Comparison of ENCODE assay signal across 8 mouse cellular contexts in genomic region chr6:88499481-88500404, GRCm38 (mm10). TPM values are rescaled to one million over a fixed set of nuclear protein-coding genes. Genes with fewer than 3 reads are reported as not detected.
A peak's percentile ranks its signal among the peaks of the same experiment; 100 is the strongest.
DNase-seq lines count a peak whose midpoint lies in the region; ATAC-seq and TF ChIP-seq lines count a peak whose summit lies in the region.

No protein-coding gene starts in this region.

- no peaks in the 10 kb centered on the region for H3K27me3 ChIP-seq in heart, embryonic 13.5 days (replicated peaks)
- H3K27me3 ChIP-seq in lung, embryonic 14.5 days (ENCODE audit: insufficient read depth, low read length) = no peaks in the 10 kb centered on the region

- H3K9me3 ChIP-seq in heart, embryonic 13.5 days = no peaks in the 10 kb centered on the region
- no peaks in the 10 kb centered on the region for H3K9me3 ChIP-seq in lung, embryonic 14.5 days (ENCODE audit: low read depth, low read length)

- WGBS in heart, embryonic 13.5 days = 3% methylated on average over 76 of the region's 76 CpGs
- WGBS in lung, embryonic 14.5 days = 2% methylated on average over 76 of the region's 76 CpGs

- peak overlapping the region; percentile 97 for H3K4me2 ChIP-seq in heart, embryonic 13.5 days
- H3K4me2 ChIP-seq in lung, embryonic 14.5 days = peak overlapping the region; percentile 94

- no peak overlapping the region for H3K27ac ChIP-seq in heart, embryonic 13.5 days (replicated peaks)
- no peak overlapping the region for H3K27ac ChIP-seq in lung, embryonic 14.5 days (ENCODE audit: low read depth)

- peak overlapping the region; percentile 79 for H3K9ac ChIP-seq in heart, embryonic 13.5 days
- peak overlapping the region; percentile 56 for H3K9ac ChIP-seq in lung, embryonic 14.5 days

- H3K4me1 ChIP-seq in heart, embryonic 13.5 days = peaks cover 46% of the 10 kb centered on the region
- H3K4me1 ChIP-seq in lung, embryonic 14.5 days (ENCODE audit: insufficient read depth) = 0 out of 2 replicates have a peak, but pooled peaks cover 4% of the 10 kb centered on the region

- ATAC-seq in CD4-positive, CD25-positive, alpha-beta regulatory T cell, adult 4 months = peak; percentile 39
- no peak for ATAC-seq in heart, embryonic 13.5 days (ENCODE audit: extremely low read depth, insufficient number of reproducible peaks, low FRiP score, low TSS enrichment)
- peak; percentile 50 for ATAC-seq in lung, embryonic 14.5 days (ENCODE audit: insufficient read depth)

- peak; percentile 73 for DNase-seq in adrenal gland, postnatal 14 days
- DNase-seq in embryo, embryonic 9.5 days (ENCODE audit: extremely low spot score) = peak; percentile 78
- peak; percentile 83 to 84 for DNase-seq in kidney, postnatal 4 days
- DNase-seq in lung, embryonic 14.5 days = peak; percentile 80
- DNase-seq in ovary, postnatal 14 days (ENCODE audit: low spot score) = peak; percentile 49
- DNase-seq in thymus, postnatal 4 days = peak; percentile 83

- peaks cover 56% of the 10 kb centered on the region for H3K36me3 ChIP-seq in heart, embryonic 13.5 days
- peaks cover 56% of the 10 kb centered on the region for H3K36me3 ChIP-seq in lung, embryonic 14.5 days (ENCODE audit: insufficient read depth)

- TF ChIP-seq CTCF in lung, embryonic 14.5 days (IDR thresholded peaks at IDR 0.05; ENCODE audit: low read depth) = peak; percentile 82

- peak overlapping the region; percentile 62 for H3K4me3 ChIP-seq in heart, embryonic 13.5 days
- peak overlapping the region; percentile 50 for H3K4me3 ChIP-seq in lung, embryonic 14.5 days (ENCODE audit: low read depth, low read length)

RNA-seq across cellular contexts. Expression of gene Sec61a1, which starts 19.0 kb away (rescaled TPM):
- polyA plus RNA-seq in CD4-positive, CD25-positive, alpha-beta regulatory T cell, adult 4 months (2017; shearing (Covaris generic)) = 100 to 1,000 TPM; 183 to 268 TPM
- 157 and 179 TPM in 2 replicates for total RNA-seq in adrenal gland, postnatal 14 days (2021)
- 176 and 177 TPM in 2 replicates for polyA plus RNA-seq in heart, embryonic 13.5 days (2015; fragmentation: Nextera tagmentation; extraction: Ambion mirVana)
- polyA plus RNA-seq in lung, embryonic 14.5 days (2014; fragmentation: Nextera tagmentation; extraction: Ambion mirVana) = 241 and 249 TPM in 2 replicates

RNA-seq across cellular contexts. Expression of gene Ruvbl1, which starts 34.5 kb away (rescaled TPM):
- polyA plus RNA-seq in CD4-positive, CD25-positive, alpha-beta regulatory T cell, adult 4 months (2017; shearing (Covaris generic)) = 10 to 100 TPM; 62.1 to 85.0 TPM
- total RNA-seq in adrenal gland, postnatal 14 days (2021) = 34.6 and 35.3 TPM in 2 replicates
- 79.5 and 86.1 TPM in 2 replicates for polyA plus RNA-seq in heart, embryonic 13.5 days (2015; fragmentation: Nextera tagmentation; extraction: Ambion mirVana)
- polyA plus RNA-seq in lung, embryonic 14.5 days (2014; fragmentation: Nextera tagmentation; extraction: Ambion mirVana) = 153 and 163 TPM in 2 replicates

RNA-seq across cellular contexts. Expression of gene Eefsec, which starts 53.4 kb away (rescaled TPM):
- polyA plus RNA-seq in CD4-positive, CD25-positive, alpha-beta regulatory T cell, adult 4 months (2017; shearing (Covaris generic)) = 10 to 100 TPM; 30.4 to 42.0 TPM
- 15.0 and 19.3 TPM in 2 replicates for total RNA-seq in adrenal gland, postnatal 14 days (2021)
- polyA plus RNA-seq in heart, embryonic 13.5 days (2015; fragmentation: Nextera tagmentation; extraction: Ambion mirVana) = 16.5 and 18.6 TPM in 2 replicates
- polyA plus RNA-seq in lung, embryonic 14.5 days (2014; fragmentation: Nextera tagmentation; extraction: Ambion mirVana) = 44.6 and 48.2 TPM in 2 replicates
